Mouse (Mus musculus) myocyte (in vitro differentiated cells): ENCODE data around the gene Pltp.

ENCODE experiments used
- CEBPB ChIP-seq: IDR thresholded peaks from 2 replicates; pipeline ENCODE4 v1.6.1; 2011; ENCODE audit warnings: mild to moderate bottlenecking, moderate library complexity; ENCODE audit not compliant: poor library complexity, insufficient read depth, severe bottlenecking
- E2F4 ChIP-seq: IDR thresholded peaks from one replicate; pipeline ENCODE4 v1.6.1; 2011; ENCODE audit warnings: mild to moderate bottlenecking, control low read depth, moderate library complexity; ENCODE audit not compliant: insufficient read depth
- MAX ChIP-seq: IDR thresholded peaks from one replicate; pipeline ENCODE4 v1.6.1; 2011; ENCODE audit warnings: low read depth, mild to moderate bottlenecking, control low read depth
- MYOD1 ChIP-seq, 3 experiments: IDR thresholded peaks; one replicate each; pipeline ENCODE4 v1.6.1; 2011; ENCODE audit warnings: control low read depth in 2 of 3, low read depth in 2 of 3, mild to moderate bottlenecking in 2 of 3, moderate library complexity in 1 of 3; ENCODE audit not compliant: insufficient read length in 2 of 3, control insufficient read depth in 1 of 3
- MYOG ChIP-seq, 3 experiments: IDR thresholded peaks; one replicate each; pipeline ENCODE4 v1.6.1; 2011; ENCODE audit warnings: control low read depth in 2 of 3, low read depth in 2 of 3, mild to moderate bottlenecking in 2 of 3; ENCODE audit not compliant: insufficient read length in 2 of 3, control insufficient read depth in 1 of 3, insufficient read depth in 1 of 3
- POLR2A ChIP-seq: IDR thresholded peaks from one replicate; pipeline ENCODE4 v1.6.1; 2011; ENCODE audit warnings: low read depth, mild to moderate bottlenecking, control low read depth, moderate library complexity; ENCODE audit not compliant: insufficient read length
- POLR2AphosphoS2 ChIP-seq: IDR thresholded peaks from one replicate; pipeline ENCODE4 v1.6.1; 2011; ENCODE audit warnings: low read depth, control low read depth; ENCODE audit not compliant: insufficient read length
- REST ChIP-seq: IDR thresholded peaks from one replicate; pipeline ENCODE4 v1.6.1; 2011; ENCODE audit warnings: mild to moderate bottlenecking, control low read depth, moderate library complexity; ENCODE audit not compliant: insufficient read depth, insufficient read length
- SRF ChIP-seq: IDR thresholded peaks from one replicate; pipeline ENCODE4 v1.6.1; 2011; ENCODE audit warnings: low read depth; ENCODE audit not compliant: control insufficient read depth, insufficient read length
- TCF12 ChIP-seq: IDR thresholded peaks from one replicate; pipeline ENCODE4 v1.6.1; 2011; ENCODE audit warnings: mild to moderate bottlenecking, control low read depth; ENCODE audit not compliant: poor library complexity, insufficient read depth, severe bottlenecking
- USF1 ChIP-seq: IDR thresholded peaks from one replicate; pipeline ENCODE4 v1.6.1; 2011; ENCODE audit warnings: low read depth, mild to moderate bottlenecking, control low read depth, moderate library complexity

DNA sequence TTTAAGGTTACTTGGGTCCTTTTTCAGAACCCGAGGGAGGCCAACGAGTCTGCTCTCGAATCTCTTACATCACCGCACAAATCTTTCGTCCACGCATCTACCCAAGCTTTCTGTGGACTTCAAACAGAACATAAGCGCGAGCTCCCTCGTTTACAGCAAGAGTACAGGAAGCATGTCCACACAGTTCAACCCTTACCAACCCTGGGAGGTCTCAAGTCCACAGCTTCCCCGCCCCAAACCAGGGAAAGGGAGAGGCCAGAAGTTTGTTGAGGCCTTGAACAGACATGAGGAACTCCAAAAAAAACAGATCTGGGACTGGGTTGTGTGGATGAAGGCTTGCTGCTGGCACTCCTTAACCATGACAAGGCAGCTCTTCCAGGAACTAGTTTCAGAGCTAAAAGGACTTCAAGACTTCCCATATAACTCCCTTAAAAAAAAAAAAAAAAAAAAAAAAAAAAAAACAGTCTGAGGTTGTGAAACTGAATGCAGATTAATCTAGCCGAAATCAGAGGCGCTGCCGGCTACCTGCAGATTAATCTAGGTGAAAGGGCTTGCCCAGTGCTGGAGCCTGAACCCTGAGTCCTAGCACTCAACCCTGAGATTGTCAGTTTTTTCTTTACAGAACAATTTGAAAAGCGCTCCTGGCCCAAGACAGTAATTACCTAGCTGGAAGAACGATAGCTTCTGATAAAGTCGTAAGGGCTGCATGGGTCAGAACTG, 54.1 kb downstream of the Pltp start:
- no peak for TF ChIP-seq POLR2A
- no peak for TF ChIP-seq E2F4
- TF ChIP-seq MYOD1 (IDR thresholded peaks at IDR 0.05; ENCODE audit: control insufficient read depth in 1 of 3, insufficient read length in 2 of 3, low read depth in 2 of 3): no peak
- TF ChIP-seq MYOG (IDR thresholded peaks at IDR 0.05; ENCODE audit: control insufficient read depth in 1 of 3, insufficient read depth in 1 of 3, insufficient read length in 2 of 3, low read depth in 2 of 3): no peak
- no peak for TF ChIP-seq MAX
- no peak for TF ChIP-seq USF1
- no peak for TF ChIP-seq CEBPB
- TF ChIP-seq TCF12: no peak
- TF ChIP-seq POLR2AphosphoS2: no peak
- TF ChIP-seq SRF: no peak
- no peak for TF ChIP-seq REST
